Mouse (Mus musculus): ENCODE measurements at regions not wholly inside any gene's neighbourhood (a gene's known extent, or its start where the extent isn't known, plus 50 kb on each side); places are given as distances from the start of the nearest gene placed in this dataset.

DNA sequence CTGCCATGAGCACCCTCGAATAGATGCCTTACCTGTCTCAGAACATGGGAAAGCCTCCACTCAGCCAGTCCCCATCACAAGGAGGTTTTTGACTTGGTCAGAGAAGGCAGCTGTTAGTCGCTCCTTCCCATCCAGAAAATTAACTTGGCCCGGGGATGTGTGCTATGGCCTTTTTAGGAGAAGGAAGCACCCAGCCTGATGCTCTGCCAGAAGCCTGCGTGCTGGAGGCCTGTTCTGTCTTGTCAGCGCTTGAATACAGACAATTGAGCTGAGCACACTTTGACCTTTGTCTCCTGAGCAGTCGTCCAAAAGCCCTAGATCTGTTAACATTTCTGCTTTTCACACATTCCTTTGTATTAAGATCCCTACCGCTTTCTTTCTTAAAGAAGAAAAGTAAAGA, 370.4 kb upstream of the Tbx3 start:
- DNase-seq (ENCODE audit: low spot score in 2 of 2), result no peak

- no peak for DNase-seq (ENCODE audit: low spot score in 2 of 2)
Measured at GRCm38 (mm10) chr5:119301539-119301938, 368.9 kb upstream of the Tbx3 start.

GRCm38 (mm10) chr5:119304721-119305120, 365.7 kb upstream of the Tbx3 start:
- DNase-seq (ENCODE audit: low spot score in 2 of 2), result no peak

- DNase-seq (ENCODE audit: low spot score in 2 of 2), result no peak
Measured at GRCm38 (mm10) chr5:119307768-119308167, 362.7 kb upstream of the Tbx3 start.

- no peak for DNase-seq (ENCODE audit: low spot score in 2 of 2)
Measured at GRCm38 (mm10) chr5:119310178-119310930, 360.1 kb upstream of the Tbx3 start.

GRCm38 (mm10) chr5:119312808-119313207, 357.7 kb upstream of the Tbx3 start:
- DNase-seq (ENCODE audit: low spot score in 2 of 2), result no peak

DNA sequence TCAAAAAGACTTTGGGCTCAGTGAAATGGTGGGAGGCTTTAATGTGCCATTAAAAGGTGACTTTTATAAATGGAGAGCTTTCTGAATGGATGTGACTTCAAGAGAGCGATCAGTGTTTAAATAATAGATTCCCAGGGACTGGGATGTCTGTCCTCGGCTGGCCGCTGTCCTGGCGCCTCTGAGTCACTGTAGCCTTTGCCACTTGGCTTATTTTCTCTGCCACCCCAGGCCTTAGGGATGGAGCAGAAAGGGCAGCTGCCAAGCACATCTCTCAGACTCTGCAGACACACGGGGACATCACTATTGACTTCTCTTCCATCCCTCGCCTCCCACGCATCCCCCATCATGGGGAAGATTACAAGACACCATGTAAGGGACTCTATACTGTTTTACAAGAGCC, 355.3 kb upstream of the Tbx3 start:
- no peak for DNase-seq (ENCODE audit: low spot score in 2 of 2)

DNA sequence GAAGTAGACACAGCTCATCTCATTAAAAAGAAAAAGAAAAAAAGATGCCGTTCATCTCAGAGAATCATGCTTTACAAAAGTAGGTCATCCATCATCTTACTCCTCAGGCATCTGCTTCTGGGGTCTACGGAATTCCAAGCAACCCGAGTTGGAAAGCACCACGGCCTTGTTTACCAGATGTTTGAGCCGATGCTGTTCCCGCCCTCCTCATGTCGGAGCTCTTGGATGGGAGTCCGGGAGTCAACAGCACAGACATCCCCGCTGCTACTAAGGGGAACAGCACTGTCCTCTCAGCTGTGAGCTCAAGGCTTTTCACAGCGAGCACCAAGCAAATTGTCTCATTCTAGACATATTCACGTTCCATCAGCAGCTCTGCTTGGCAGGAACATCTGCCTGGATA, 352.9 kb upstream of the Tbx3 start:
- no peak for DNase-seq (ENCODE audit: low spot score in 2 of 2)

DNA sequence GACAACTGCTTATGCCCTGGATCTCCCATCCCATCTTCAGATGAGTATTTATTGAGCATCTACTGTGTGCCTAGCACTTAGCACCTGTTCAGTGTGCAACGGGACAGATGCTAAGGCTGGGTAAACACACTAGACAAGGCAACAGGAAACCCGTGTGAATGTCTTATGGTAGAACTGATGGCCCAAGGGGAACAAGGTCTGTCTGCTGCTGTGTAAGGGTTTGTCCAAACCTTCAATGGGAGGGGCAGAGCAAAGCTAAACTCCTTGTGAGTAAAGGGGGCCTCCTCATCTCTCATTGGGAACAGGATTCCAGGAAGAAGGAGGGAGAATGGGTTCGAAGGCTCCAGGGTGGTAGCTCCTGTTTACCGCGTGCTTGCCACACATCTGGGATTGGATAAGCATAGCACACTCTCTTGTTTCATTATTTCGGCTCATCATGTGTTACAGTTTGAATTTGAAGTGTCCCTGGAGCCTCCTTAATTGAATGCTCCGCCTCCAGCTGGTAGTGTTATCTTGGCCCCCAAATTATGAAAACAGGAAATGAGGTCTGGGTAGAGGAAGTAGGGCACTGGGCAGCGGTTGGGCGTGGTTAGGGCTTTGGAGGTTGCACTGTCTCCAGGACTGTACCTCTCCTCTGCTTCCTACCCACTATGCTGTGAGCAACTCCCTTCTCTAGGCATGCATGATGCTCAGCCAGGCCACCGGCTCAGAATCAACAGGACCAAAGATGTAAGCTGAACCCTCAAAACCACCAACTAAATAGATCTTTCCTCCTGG, 348.9 kb upstream of the Tbx3 start:
- DNase-seq (ENCODE audit: low spot score in 2 of 2), result peak; percentile 65 to 74

GRCm38 (mm10) chr5:119322411-119322810, 348.1 kb upstream of the Tbx3 start:
- no peak for DNase-seq (ENCODE audit: low spot score in 2 of 2)

GRCm38 (mm10) chr5:119325681-119326255, 344.7 kb upstream of the Tbx3 start:
- DNase-seq (ENCODE audit: low spot score in 2 of 2), result no peak

DNA sequence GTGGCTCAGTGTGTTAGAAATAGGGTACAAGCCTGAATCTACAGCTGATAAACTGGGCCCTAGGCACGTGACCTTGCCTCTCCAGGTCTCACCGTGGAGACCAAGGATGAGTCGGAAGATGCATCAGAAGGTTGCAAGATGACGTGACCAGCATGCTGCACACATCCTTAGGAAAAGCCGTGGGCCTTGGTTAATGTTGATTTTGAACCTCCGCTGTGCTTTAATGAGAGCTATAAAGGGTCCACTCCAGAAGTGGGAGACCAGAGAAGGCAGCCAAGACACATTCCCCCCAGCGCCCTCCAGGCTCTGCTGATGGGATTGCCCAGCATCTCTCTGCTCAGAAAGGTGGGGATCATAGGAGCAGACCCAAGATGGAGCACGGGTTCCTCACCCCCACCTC, 343.6 kb upstream of the Tbx3 start:
- DNase-seq (ENCODE audit: low spot score in 2 of 2), result no peak

DNA sequence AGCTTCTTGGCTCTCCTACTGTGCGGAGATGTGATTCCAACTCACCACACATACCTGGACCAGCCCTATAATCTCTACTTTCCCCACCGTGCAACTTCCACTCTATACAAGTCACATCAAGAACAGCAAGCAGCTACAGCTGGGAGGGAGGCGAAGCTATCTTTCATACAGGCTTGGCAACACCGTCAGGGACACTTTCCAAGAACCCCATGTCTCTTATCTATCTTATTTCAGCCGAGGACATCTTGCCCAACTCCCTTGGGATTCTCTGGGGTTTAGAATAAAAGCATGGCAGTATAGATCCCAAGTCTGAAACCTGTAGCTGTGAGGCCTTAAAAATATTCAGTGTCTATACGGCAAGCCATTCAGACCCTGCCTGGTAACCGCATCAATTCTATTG, 341.5 kb upstream of the Tbx3 start:
- DNase-seq (ENCODE audit: low spot score in 2 of 2), result no peak

GRCm38 (mm10) chr5:119329371-119329770, 341.1 kb upstream of the Tbx3 start:
- no peak for DNase-seq (ENCODE audit: low spot score in 2 of 2)

- DNase-seq (ENCODE audit: low spot score in 2 of 2), result no peak
Measured at GRCm38 (mm10) chr5:119329860-119330259, 340.6 kb upstream of the Tbx3 start.

GRCm38 (mm10) chr5:119331461-119331860, 339.0 kb upstream of the Tbx3 start:
- DNase-seq (ENCODE audit: low spot score in 2 of 2), result no peak

DNA sequence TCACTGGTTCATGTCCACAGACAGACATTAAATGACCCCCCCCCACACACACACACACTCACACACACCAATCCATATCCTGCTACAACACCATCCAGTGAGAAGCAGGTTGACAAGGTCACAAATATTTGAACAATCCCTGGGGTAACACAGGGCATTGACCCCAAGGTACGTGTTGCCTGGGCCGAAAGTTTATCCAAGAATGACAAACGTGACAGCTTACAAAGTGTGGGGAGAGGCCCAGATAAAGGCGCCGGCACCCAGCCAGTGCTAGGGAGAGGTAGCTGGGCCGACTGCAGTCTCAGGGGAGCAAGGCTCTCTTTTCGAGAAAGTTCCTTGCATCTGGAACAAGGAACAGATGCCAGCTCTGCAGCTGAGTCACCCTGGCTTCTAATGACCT, 337.8 kb upstream of the Tbx3 start:
- no peak for DNase-seq (ENCODE audit: low spot score in 2 of 2)

DNA sequence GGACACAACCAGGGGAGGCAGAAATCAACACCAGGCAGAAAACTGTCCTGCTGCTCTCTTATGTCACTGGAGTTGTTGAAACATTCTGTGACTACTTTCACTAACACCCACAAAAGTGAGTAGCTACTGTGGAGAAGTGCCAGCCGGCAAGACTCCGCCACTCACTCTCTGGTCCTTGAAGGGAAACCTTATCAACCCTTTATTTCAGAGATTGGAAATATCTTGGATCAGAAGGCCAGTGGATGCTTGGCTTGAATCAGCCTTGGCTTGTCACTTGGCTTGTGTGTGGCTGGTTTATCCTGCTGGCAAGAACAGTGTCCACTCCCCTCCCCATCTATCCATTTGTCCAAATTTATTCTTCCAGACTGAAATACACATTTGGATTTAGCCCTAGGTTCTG, 335.3 kb upstream of the Tbx3 start:
- DNase-seq (ENCODE audit: low spot score in 2 of 2), result no peak

- no peak for DNase-seq (ENCODE audit: low spot score in 2 of 2)
Measured at GRCm38 (mm10) chr5:119335979-119336378, 334.5 kb upstream of the Tbx3 start.

GRCm38 (mm10) chr5:119337739-119338138, 332.7 kb upstream of the Tbx3 start:
- DNase-seq (ENCODE audit: low spot score in 2 of 2), result no peak

- no peak for DNase-seq (ENCODE audit: low spot score in 2 of 2)
Measured at GRCm38 (mm10) chr5:119338711-119339110, 331.8 kb upstream of the Tbx3 start.

GRCm38 (mm10) chr5:119348303-119348702, 322.2 kb upstream of the Tbx3 start:
- peak in 1 of 2 experiments; percentile 38 for DNase-seq (ENCODE audit: low spot score in 2 of 2)

- DNase-seq (ENCODE audit: low spot score in 2 of 2), result peak in 1 of 2 experiments; percentile 32
Measured at GRCm38 (mm10) chr5:119349395-119349794, 321.1 kb upstream of the Tbx3 start.

Measured in natural killer cell, adult 2 months (primary cell).